Mouse (Mus musculus): Measurements from ENCODE around the gene Itih4. TPM values are rescaled to one million over a fixed set of nuclear protein-coding genes. Genes with fewer than 3 reads are reported as not detected.

Gene Itih4
- polyA plus RNA-seq, 1 experiment = 0.21 TPM

DNA sequence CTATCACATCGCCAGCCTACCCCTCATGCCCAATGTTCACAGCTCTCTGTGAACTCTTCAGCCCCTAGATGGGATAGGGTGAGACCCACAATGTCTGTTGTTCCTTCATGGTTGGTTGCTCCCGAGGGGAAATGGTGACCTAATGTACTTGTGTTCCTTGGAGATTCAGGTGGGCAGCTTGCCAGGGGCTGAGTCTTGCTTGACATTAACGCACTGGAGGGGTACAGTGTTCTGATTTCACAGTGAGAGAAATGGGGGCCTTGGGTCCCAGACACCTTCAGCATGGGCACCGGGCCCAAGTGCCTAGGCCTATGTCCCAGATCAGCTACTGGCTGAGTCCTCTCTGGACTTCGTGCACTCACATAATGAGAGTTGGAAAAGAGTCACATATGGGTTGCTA lies 27.1 kb downstream of the Itih4 start:
- H3K27ac ChIP-seq (ENCODE audit: control insufficient read depth, insufficient read depth, low read depth, low read length) = no peak overlapping the region
- no peak overlapping the region for H3K4me3 ChIP-seq (ENCODE audit: control insufficient read depth, low read depth, low read length)
- H3K4me1 ChIP-seq (ENCODE audit: control insufficient read depth, insufficient read depth, low read length) = no peaks in the 10 kb centered on the region
- no peaks in the 10 kb centered on the region for H3K27me3 ChIP-seq (ENCODE audit: control insufficient read depth, insufficient read depth, low read length)
- H3K36me3 ChIP-seq (ENCODE audit: control insufficient read depth, insufficient read depth, low read length) = no peaks in the 10 kb centered on the region
- TF ChIP-seq POLR2A (IDR thresholded peaks at IDR 0.05; ENCODE audit: control insufficient read depth, low read depth, low read length) (no peak), CTCF (IDR thresholded peaks at IDR 0.05; ENCODE audit: control insufficient read depth, insufficient read depth, insufficient replicate concordance, low read depth, low read length) (no peak)

DNA sequence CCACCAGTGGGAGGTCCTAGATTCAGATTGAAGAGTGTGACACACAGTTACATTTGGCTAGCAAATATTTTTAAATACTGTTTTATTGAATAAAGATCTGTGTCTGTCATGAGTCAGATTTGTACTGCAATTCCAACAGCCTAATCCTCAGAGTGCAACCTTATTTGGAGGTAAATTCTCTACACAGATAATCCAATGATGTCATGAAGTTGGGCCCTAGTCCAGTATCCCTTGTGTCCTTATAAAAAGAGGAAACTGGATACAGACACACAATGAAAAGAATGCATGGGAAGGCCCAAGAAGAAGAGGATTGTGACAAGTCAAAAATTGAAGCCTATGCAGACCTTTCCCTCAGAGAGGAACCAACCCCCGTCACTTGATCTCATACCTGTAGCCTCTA lies 30.2 kb downstream of the Itih4 start:
- Histone ChIP-seq H3K4me1 (ENCODE audit: control insufficient read depth, insufficient read depth, low read length) (no peaks in the 10 kb centered on the region; the same call in 1 of the 2 replicates), H3K4me3 (ENCODE audit: control insufficient read depth, low read depth, low read length) (no peak overlapping the region), H3K27me3 (ENCODE audit: control insufficient read depth, insufficient read depth, low read length) (no peaks in the 10 kb centered on the region), H3K36me3 (ENCODE audit: control insufficient read depth, insufficient read depth, low read length) (no peaks in the 10 kb centered on the region), H3K27ac (ENCODE audit: control insufficient read depth, insufficient read depth, low read depth, low read length) (no peak overlapping the region)
- no peak for TF ChIP-seq CTCF (IDR thresholded peaks at IDR 0.05; ENCODE audit: control insufficient read depth, insufficient read depth, insufficient replicate concordance, low read depth, low read length)
- TF ChIP-seq POLR2A (IDR thresholded peaks at IDR 0.05; ENCODE audit: control insufficient read depth, low read depth, low read length) = no peak

DNA sequence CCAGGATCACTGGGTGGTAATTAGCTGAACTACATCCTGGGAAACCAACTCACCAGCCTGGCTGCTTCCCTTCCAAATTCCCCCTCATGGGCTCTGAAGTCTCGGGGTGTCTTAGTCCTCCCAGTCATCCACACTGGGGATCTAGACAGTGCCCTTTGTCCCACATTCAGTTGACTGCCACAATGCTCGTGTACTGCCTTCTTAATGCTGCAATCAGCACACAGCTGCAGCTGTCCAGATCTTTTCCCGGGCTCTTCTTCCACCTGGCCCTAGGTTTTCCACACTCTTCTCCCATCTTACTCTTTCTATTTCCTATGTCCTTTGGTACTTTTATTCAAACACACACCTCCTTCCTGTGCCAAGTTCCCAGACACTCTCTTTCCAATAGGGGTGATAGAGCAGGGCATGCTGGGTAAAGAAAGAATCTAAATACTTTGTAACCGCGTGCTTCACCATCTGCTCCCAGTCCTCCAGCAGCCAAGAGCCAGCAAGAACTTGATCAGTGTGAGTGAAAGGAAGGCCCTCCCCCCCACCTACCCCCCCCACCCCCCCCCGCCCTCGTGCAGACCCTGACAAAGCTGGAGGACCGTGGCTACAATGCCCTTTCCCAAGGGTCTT lies 35.9 kb downstream of the Itih4 start:
- H3K27ac ChIP-seq (ENCODE audit: control insufficient read depth, insufficient read depth, low read depth, low read length) = no peak overlapping the region
- no peak overlapping the region for H3K4me3 ChIP-seq (ENCODE audit: control insufficient read depth, low read depth, low read length)
- H3K36me3 ChIP-seq (ENCODE audit: control insufficient read depth, insufficient read depth, low read length) = no peaks in the 10 kb centered on the region
- peaks cover 9% of the 10 kb centered on the region for H3K4me1 ChIP-seq (ENCODE audit: control insufficient read depth, insufficient read depth, low read length)
- no peaks in the 10 kb centered on the region for H3K27me3 ChIP-seq (ENCODE audit: control insufficient read depth, insufficient read depth, low read length)
- no peak for TF ChIP-seq CTCF (IDR thresholded peaks at IDR 0.05; ENCODE audit: control insufficient read depth, insufficient read depth, insufficient replicate concordance, low read depth, low read length)
- TF ChIP-seq POLR2A (IDR thresholded peaks at IDR 0.05; ENCODE audit: control insufficient read depth, low read depth, low read length) = no peak

DNA sequence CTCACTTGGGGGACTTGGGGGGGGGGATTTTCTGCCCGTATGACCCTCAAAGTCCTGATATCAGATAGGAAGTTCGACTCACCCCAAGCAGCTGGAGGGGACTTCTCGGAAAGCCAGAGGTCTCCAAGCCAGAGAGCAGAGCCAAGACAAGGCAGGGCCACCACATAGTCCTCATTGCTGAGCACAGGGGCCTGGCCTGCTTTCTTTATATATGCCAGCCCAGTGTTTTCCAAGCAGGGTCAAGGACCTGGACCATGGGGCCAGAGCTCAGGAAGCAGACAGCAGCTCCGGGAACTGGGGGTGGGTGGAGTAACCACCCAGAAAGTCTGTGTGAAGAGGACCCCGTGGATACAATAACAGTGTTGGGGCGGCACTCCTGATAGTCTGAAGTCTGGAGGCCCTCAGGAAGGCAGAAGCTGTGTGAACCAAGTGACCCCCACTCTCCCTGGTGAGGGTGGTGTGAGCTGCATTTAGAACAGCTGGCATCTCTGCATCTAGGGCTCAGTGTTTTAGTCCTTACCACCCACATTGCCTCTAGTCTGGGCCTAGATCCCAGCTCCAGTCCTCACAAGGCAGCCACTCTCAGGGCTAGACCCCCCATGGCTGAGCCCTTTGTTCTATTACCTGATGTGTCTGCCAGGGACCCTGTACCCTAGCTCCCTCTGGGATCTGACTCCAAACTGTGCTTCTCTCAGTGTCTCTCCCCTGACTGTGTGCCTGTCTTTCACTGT lies 37.3 kb downstream of the Itih4 start, which contains the start of gene Itih3:
TSS of gene Itih3 (minus strand) at position 386 of the 731 bp plus-strand sequence.
- no peak within 1 kb of the TSS for H3K27ac ChIP-seq (ENCODE audit: control insufficient read depth, insufficient read depth, low read depth, low read length)
- H3K4me3 ChIP-seq (ENCODE audit: control insufficient read depth, low read depth, low read length) = no peak within 1 kb of the TSS
- H3K27me3 ChIP-seq (ENCODE audit: control insufficient read depth, insufficient read depth, low read length) = no peaks in the 10 kb centered on the region
- H3K4me1 ChIP-seq (ENCODE audit: control insufficient read depth, insufficient read depth, low read length) = peaks cover 9% of the 10 kb centered on the region
- H3K36me3 ChIP-seq (ENCODE audit: control insufficient read depth, insufficient read depth, low read length) = no peaks in the 10 kb centered on the region
- TF ChIP-seq CTCF (IDR thresholded peaks at IDR 0.05; ENCODE audit: control insufficient read depth, insufficient read depth, insufficient replicate concordance, low read depth, low read length) = no peak
- TF ChIP-seq POLR2A (IDR thresholded peaks at IDR 0.05; ENCODE audit: control insufficient read depth, low read depth, low read length) = no peak

DNA sequence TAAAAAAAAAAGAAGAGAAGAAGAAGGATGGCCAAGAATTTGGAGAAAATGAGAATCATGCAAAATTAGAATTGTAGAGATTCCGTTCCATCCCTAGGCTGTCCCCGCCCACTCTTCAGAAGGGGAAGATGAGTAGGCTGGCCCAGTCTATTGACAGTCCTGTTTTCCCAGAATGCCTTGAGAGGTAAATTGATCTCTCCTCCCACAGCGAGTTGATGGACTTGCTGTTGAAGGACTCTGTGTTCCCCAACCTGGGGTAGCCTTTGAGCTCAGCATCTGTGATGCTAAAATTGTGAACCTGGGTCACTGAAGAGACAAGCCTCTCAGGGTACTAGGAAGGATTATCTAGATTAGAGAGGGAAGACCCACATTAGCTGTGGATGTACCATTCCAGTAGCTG lies 39.2 kb downstream of the Itih4 start:
- Histone ChIP-seq H3K4me3 (ENCODE audit: control insufficient read depth, low read depth, low read length) (no peak overlapping the region), H3K27ac (ENCODE audit: control insufficient read depth, insufficient read depth, low read depth, low read length) (no peak overlapping the region), H3K36me3 (ENCODE audit: control insufficient read depth, insufficient read depth, low read length) (no peaks in the 10 kb centered on the region), H3K4me1 (ENCODE audit: control insufficient read depth, insufficient read depth, low read length) (peaks cover 9% of the 10 kb centered on the region), H3K27me3 (ENCODE audit: control insufficient read depth, insufficient read depth, low read length) (no peaks in the 10 kb centered on the region)
- TF ChIP-seq POLR2A (IDR thresholded peaks at IDR 0.05; ENCODE audit: control insufficient read depth, low read depth, low read length) (no peak), CTCF (IDR thresholded peaks at IDR 0.05; ENCODE audit: control insufficient read depth, insufficient read depth, insufficient replicate concordance, low read depth, low read length) (no peak)

- Histone ChIP-seq H3K36me3 (ENCODE audit: control insufficient read depth, insufficient read depth, low read length) (no peaks in the 10 kb centered on the region), H3K4me1 (ENCODE audit: control insufficient read depth, insufficient read depth, low read length) (no peaks in the 10 kb centered on the region), H3K27me3 (ENCODE audit: control insufficient read depth, insufficient read depth, low read length) (no peaks in the 10 kb centered on the region), H3K4me3 (ENCODE audit: control insufficient read depth, low read depth, low read length) (no peak overlapping the region), H3K27ac (ENCODE audit: control insufficient read depth, insufficient read depth, low read depth, low read length) (no peak overlapping the region)
- TF ChIP-seq CTCF (IDR thresholded peaks at IDR 0.05; ENCODE audit: control insufficient read depth, insufficient read depth, insufficient replicate concordance, low read depth, low read length) = no peak
- TF ChIP-seq POLR2A (IDR thresholded peaks at IDR 0.05; ENCODE audit: control insufficient read depth, low read depth, low read length) = no peak
These were observed 44.1 kb downstream of the Itih4 start for GRCm38 (mm10) chr14:30930386-30930785.

DNA sequence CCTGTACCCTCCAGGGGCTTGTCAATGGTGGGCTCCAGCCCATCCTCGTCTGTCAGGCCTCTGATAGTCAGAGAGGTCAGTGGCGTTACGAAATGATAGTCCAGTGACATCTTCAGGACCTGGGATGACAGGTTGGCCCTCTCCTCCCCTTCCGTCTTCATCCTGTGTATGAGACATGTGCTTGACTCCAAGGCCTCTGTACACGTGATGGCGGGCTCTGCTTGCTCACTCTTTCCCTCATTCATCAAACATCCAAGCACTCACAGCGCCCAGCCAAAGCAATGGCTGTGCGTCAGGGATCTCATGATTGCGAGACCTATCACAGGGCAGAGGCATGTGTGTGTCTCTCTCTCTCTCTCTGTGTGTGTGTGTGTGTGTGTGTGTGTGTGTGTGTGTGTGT lies 47.1 kb downstream of the Itih4 start:
- no peak for TF ChIP-seq POLR2A (IDR thresholded peaks at IDR 0.05; ENCODE audit: control insufficient read depth, low read depth, low read length)
- no peak for TF ChIP-seq CTCF (IDR thresholded peaks at IDR 0.05; ENCODE audit: control insufficient read depth, insufficient read depth, insufficient replicate concordance, low read depth, low read length)
- Histone ChIP-seq H3K27ac (ENCODE audit: control insufficient read depth, insufficient read depth, low read depth, low read length) (no peak overlapping the region), H3K36me3 (ENCODE audit: control insufficient read depth, insufficient read depth, low read length) (no peaks in the 10 kb centered on the region), H3K4me1 (ENCODE audit: control insufficient read depth, insufficient read depth, low read length) (no peaks in the 10 kb centered on the region), H3K27me3 (ENCODE audit: control insufficient read depth, insufficient read depth, low read length) (no peaks in the 10 kb centered on the region), H3K4me3 (ENCODE audit: control insufficient read depth, low read depth, low read length) (no peak overlapping the region)
